Mouse (Mus musculus) hindbrain, embryonic 10.5 days (tissue): ENCODE measurements at regions not wholly inside any gene's neighbourhood (a gene's known extent, or its start where the extent isn't known, plus 50 kb on each side); places are given as distances from the start of the nearest gene placed in this dataset.
A peak's percentile ranks its signal among the peaks of the same experiment; 100 is the strongest.

Experiments
- DNase-seq: peaks from one replicate; pipeline ENCODE4 v3.0.0-alpha.2; 2017; ENCODE audit warnings: low spot score
- H3K27ac ChIP-seq: fragments of 300-500 bp; sonication (generic); 2 replicates; pipeline ENCODE4 v1.5.1; 2016; ENCODE audit warnings: mild to moderate bottlenecking, moderate library complexity
- H3K27me3 ChIP-seq: fragments of 300-500 bp; sonication (generic); 2 replicates; pipeline ENCODE4 v1.6.1; 2016; ENCODE audit warnings: mild to moderate bottlenecking; ENCODE audit not compliant: poor library complexity, insufficient read depth, severe bottlenecking
- H3K36me3 ChIP-seq: fragments of 300-500 bp; sonication (generic); 2 replicates; pipeline ENCODE4 v1.6.1; 2016; ENCODE audit warnings: mild to moderate bottlenecking, moderate library complexity
- H3K4me1 ChIP-seq: fragments of 300-500 bp; sonication (generic); replicated peaks from 2 replicates; pipeline ENCODE4 v1.6.1; 2016; ENCODE audit warnings: mild to moderate bottlenecking
- H3K4me3 ChIP-seq: fragments of 300-500 bp; sonication (generic); 2 replicates; pipeline ENCODE4 v1.5.1; 2016; ENCODE audit warnings: mild to moderate bottlenecking, moderate library complexity
- H3K9me3 ChIP-seq: fragments of 300-500 bp; sonication (generic); 2 replicates; pipeline ENCODE4 v1.6.1; 2016; ENCODE audit warnings: mild to moderate bottlenecking, moderate library complexity
- WGBS: fragments of 180-500 bp; shearing (Covaris S2); methylation state at CpG from one replicate; pipeline ENCODE4 v1.1.7; 2016; 5-methylcytosine and 5-hydroxymethylcytosine counted together

DNA sequence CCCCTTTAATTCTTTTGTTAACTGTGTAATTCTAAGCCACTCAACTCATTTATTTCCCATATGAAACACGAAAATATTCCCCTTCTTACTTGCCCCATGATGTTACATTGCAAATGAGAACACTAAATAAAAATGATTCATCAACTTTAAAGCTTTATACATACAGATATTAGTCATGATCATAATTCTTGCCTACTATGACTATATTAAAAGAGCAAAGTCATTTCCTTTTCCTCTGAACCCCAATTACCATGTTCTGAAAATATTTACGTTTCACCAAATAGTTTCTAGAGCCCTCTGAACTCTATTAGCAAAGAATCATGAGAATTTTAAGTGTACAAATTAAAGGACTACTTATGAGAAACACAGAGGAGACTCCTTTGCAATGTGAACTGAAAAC, 105.4 kb downstream of the Gm12728 start:
- 76% methylated on average over 2 of the region's 2 CpGs for WGBS
- no peaks in the 10 kb centered on the region for H3K4me1 ChIP-seq
- H3K27me3 ChIP-seq: no peaks in the 10 kb centered on the region
- H3K9me3 ChIP-seq: no peaks in the 10 kb centered on the region
- H3K4me3 ChIP-seq: no peak overlapping the region
- no peak overlapping the region for H3K27ac ChIP-seq
- H3K36me3 ChIP-seq: no peaks in the 10 kb centered on the region
- DNase-seq: no peak

GRCm38 (mm10) chr4:105898054-105898847, 108.6 kb downstream of the Gm12728 start:
- Histone ChIP-seq H3K9me3 (no peaks in the 10 kb centered on the region), H3K27ac (no peak overlapping the region), H3K4me1 (0 out of 2 replicates have a peak, but pooled peaks cover 3% of the 10 kb centered on the region), H3K36me3 (no peaks in the 10 kb centered on the region), H3K27me3 (no peaks in the 10 kb centered on the region), H3K4me3 (no peak overlapping the region)
- 92% methylated on average over 5 of the region's 5 CpGs for WGBS
- no peak for DNase-seq

DNA sequence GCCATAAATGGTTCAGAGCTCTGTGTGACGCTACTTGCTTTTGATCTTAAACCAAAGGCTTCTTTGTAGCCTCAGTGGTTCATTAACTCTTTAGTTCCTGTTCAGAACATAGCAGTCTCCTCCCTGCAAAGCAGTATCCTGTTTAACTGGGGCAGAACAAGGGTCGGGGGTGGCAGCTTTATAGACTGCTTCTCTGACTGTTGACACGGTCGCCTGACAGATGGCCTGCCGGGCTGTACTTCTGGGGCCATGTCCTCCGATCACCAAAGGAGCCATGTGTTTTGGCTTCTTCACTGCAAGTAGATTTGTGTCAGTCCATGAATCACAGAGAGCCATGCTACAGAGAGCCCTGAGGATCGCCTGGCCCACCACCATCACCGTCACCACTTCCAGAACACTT, 115.2 kb downstream of the Gm12728 start:
- DNase-seq: no peak
- Histone ChIP-seq H3K9me3 (no peaks in the 10 kb centered on the region), H3K27ac (no peak overlapping the region), H3K36me3 (no peaks in the 10 kb centered on the region), H3K27me3 (no peaks in the 10 kb centered on the region), H3K4me1 (0 out of 2 replicates have a peak, but pooled peaks cover 6% of the 10 kb centered on the region), H3K4me3 (no peak overlapping the region)
- WGBS: 56% methylated on average over 8 of the region's 8 CpGs

DNA sequence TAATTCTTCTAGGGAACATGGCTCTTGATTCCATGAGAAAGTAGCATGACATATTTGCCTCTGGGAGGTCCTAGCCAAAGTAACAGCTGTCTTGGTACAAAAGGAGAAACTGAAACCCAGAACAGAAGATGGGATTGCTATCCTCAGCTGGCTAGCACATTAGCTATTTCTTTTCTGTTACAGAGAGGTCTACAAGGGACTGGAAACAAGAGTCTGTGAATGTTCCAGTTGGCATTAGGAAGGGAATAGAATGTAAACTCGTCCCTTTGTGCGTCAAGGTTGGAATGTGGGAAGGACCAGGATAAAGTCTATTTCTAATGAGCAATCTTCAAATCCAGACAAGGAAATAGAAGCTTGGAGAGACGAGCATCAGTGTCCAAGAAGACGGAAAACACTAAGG, 116.7 kb downstream of the Gm12728 start:
- Histone ChIP-seq H3K4me3 (no peak overlapping the region), H3K4me1 (0 out of 2 replicates have a peak, but pooled peaks cover 6% of the 10 kb centered on the region), H3K27ac (no peak overlapping the region), H3K36me3 (no peaks in the 10 kb centered on the region), H3K27me3 (no peaks in the 10 kb centered on the region), H3K9me3 (no peaks in the 10 kb centered on the region)
- 89% methylated on average over 4 of the region's 4 CpGs for WGBS
- no peak for DNase-seq

DNA sequence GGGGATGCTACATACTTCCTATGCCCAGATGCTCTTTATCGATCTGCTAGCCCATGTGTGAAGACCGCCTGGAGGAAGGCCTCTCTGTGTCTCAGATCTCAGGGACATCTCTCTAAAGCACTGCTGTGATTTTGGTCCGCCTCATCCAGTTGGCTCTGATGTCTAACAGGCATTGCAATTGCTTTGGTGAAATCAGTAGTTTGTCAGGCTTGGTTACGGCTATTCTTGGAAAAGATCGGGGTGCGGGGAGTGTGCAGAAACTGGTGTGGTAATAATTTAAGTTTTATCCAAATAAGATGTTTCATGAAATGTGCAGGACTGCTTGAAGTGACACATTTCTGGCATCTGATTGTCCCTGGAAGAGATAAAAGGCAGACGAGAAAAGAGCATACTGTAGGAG, 117.9 kb downstream of the Gm12728 start:
- H3K27me3 ChIP-seq: no peaks in the 10 kb centered on the region
- H3K27ac ChIP-seq: no peak overlapping the region
- H3K9me3 ChIP-seq: no peaks in the 10 kb centered on the region
- DNase-seq: no peak
- H3K4me3 ChIP-seq: no peak overlapping the region
- no peaks in the 10 kb centered on the region for H3K36me3 ChIP-seq
- 88% methylated on average over 7 of the region's 7 CpGs for WGBS
- 0 out of 2 replicates have a peak, but pooled peaks cover 9% of the 10 kb centered on the region for H3K4me1 ChIP-seq

- 0 out of 2 replicates have a peak, but pooled peaks cover 7% of the 10 kb centered on the region for H3K4me1 ChIP-seq
- H3K9me3 ChIP-seq: no peaks in the 10 kb centered on the region
- no peaks in the 10 kb centered on the region for H3K36me3 ChIP-seq
- no peak overlapping the region for H3K27ac ChIP-seq
- no peaks in the 10 kb centered on the region for H3K27me3 ChIP-seq
- no peak overlapping the region for H3K4me3 ChIP-seq
- DNase-seq: no peak
Measured at GRCm38 (mm10) chr4:105908281-105908680, 118.6 kb downstream of the Gm12728 start.

- no peak for DNase-seq
- 0 out of 2 replicates have a peak, but pooled peaks cover 4% of the 10 kb centered on the region for H3K4me1 ChIP-seq
- no peaks in the 10 kb centered on the region for H3K36me3 ChIP-seq
- no peaks in the 10 kb centered on the region for H3K9me3 ChIP-seq
- H3K4me3 ChIP-seq: no peak overlapping the region
- no peaks in the 10 kb centered on the region for H3K27me3 ChIP-seq
- no peak overlapping the region for H3K27ac ChIP-seq
- 65% methylated on average over 4 of the region's 4 CpGs for WGBS
Measured at GRCm38 (mm10) chr4:105909272-105909671, 119.6 kb downstream of the Gm12728 start.

- H3K4me1 ChIP-seq: 0 out of 2 replicates have a peak, but pooled peaks cover 4% of the 10 kb centered on the region
- WGBS: 88% methylated on average over 5 of the region's 5 CpGs
- H3K27me3 ChIP-seq: no peaks in the 10 kb centered on the region
- no peak for DNase-seq
- H3K4me3 ChIP-seq: no peak overlapping the region
- no peak overlapping the region for H3K27ac ChIP-seq
- no peaks in the 10 kb centered on the region for H3K9me3 ChIP-seq
- H3K36me3 ChIP-seq: no peaks in the 10 kb centered on the region
Measured at GRCm38 (mm10) chr4:105910666-105911065, 121.0 kb downstream of the Gm12728 start.

DNA sequence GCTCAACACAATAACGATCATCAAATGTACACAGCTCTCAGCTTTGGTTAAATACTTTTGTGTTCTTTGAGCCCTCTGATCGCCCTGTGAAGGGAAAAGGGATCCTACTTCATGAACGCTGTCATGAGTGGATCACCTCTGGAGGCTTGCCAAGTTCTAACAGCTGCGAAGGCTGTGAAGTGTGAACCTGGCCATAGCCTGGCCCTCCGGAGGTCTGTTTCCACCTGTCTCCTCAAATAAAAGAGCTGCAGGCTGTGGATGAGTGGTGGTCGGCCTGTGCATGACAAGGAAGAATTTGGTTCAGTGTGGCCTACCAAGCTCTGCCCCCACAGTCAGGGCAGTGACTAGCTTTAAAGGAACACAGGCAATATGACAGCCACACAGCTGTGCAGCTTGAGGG, 122.0 kb downstream of the Gm12728 start:
- Histone ChIP-seq H3K4me3 (no peak overlapping the region), H3K9me3 (no peaks in the 10 kb centered on the region), H3K27ac (0 out of 2 replicates have a peak overlapping the region, but pooled peaks have one; percentile 12), H3K4me1 (0 out of 2 replicates have a peak, but pooled peaks cover 4% of the 10 kb centered on the region), H3K27me3 (no peaks in the 10 kb centered on the region), H3K36me3 (no peaks in the 10 kb centered on the region)
- WGBS: 87% methylated on average over 6 of the region's 6 CpGs
- no peak for DNase-seq

- Histone ChIP-seq H3K9me3 (no peaks in the 10 kb centered on the region), H3K27ac (no peak overlapping the region), H3K4me3 (no peak overlapping the region), H3K27me3 (no peaks in the 10 kb centered on the region), H3K4me1 (0 out of 2 replicates have a peak, but pooled peaks cover 4% of the 10 kb centered on the region), H3K36me3 (no peaks in the 10 kb centered on the region)
- WGBS: 81% methylated on average over 4 of the region's 4 CpGs
- no peak for DNase-seq
Measured at GRCm38 (mm10) chr4:105912296-105912695, 122.6 kb downstream of the Gm12728 start.

DNA sequence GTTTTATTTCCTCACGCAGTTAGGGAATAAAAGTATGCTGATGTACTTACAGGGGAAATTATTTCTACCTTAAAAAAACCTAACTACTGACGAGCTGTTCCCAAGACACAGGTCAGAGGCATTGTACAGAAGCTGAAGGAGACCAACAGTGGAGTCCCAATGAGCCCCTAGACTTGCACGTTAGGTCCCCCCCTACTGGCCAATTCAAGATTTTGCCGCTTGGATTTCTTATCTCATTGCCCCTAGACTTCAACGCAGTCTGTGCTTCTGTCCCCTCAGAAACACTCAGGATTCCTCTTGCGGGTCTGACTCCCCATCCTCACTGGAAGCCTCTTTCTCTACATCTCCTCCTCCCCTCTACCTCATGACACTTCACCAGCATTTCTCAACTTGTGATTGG, 125.3 kb downstream of the Gm12728 start:
- Histone ChIP-seq H3K27me3 (no peaks in the 10 kb centered on the region), H3K4me1 (0 out of 2 replicates have a peak, but pooled peaks cover 8% of the 10 kb centered on the region), H3K9me3 (no peaks in the 10 kb centered on the region), H3K27ac (no peak overlapping the region), H3K36me3 (no peaks in the 10 kb centered on the region), H3K4me3 (no peak overlapping the region)
- no peak for DNase-seq
- 42% methylated on average over 6 of the region's 6 CpGs for WGBS

DNA sequence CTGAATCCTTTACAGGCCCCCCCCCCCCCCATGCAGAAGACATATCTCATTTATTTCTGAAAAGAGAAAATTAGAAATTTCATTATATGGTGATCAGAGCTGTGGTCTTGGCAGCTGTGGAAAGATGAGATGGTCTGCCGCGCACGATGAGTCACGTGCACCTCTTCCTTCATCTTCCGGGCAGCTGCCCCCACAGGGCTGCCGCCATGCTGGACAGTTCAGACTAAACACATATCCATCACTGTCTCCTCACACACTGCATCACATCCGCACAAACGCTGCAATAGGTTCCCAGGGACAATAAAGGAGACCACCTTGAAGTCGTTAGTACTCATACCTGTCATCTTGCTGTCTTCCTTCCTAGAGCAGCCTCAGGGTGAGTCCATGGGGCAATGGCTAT, 126.6 kb downstream of the Gm12728 start:
- no peak overlapping the region for H3K4me3 ChIP-seq
- H3K27me3 ChIP-seq: no peaks in the 10 kb centered on the region
- DNase-seq: no peak
- no peaks in the 10 kb centered on the region for H3K9me3 ChIP-seq
- no peak overlapping the region for H3K27ac ChIP-seq
- H3K36me3 ChIP-seq: no peaks in the 10 kb centered on the region
- H3K4me1 ChIP-seq: 0 out of 2 replicates have a peak, but pooled peaks cover 8% of the 10 kb centered on the region
- WGBS: 89% methylated on average over 9 of the region's 9 CpGs

DNA sequence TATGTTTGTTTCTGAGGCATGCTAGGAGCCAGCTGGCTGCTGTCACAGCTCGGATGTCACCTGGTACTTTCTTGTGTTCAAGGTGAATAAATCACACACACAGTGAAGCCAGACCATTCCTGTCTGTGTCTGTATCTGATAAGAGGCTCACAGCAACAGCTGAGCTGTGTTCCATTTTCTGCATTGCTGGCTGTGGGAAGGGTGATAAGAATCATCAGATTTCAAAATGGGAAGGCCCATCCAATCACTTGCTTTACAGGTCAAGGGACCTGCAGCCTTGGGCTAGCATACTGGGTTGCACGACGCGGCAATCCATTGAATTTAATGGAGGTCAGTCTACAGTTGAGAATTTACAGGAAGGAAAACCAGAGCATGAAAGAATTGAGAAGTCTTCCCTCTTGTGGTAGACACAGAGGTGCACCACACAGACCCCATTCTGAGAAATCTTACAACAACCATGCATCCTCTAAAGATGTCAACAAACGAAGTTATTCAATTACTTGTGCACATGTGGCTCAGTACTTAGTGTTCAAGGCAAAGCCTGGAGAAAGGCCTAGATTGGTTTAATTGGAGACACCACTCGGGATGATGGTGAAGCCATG, 135.2 kb downstream of the Gm12728 start:
- H3K36me3 ChIP-seq: no peaks in the 10 kb centered on the region
- H3K4me3 ChIP-seq: no peak overlapping the region
- no peak overlapping the region for H3K27ac ChIP-seq
- WGBS: 83% methylated on average over 6 of the region's 6 CpGs
- no peak for DNase-seq
- H3K4me1 ChIP-seq: no peaks in the 10 kb centered on the region
- no peaks in the 10 kb centered on the region for H3K27me3 ChIP-seq
- no peaks in the 10 kb centered on the region for H3K9me3 ChIP-seq
